Mouse (Mus musculus) T-helper 1 cell (primary cell): ENCODE measurements at regions not wholly inside any gene's neighbourhood (a gene's known extent, or its start where the extent isn't known, plus 50 kb on each side); places are given as distances from the start of the nearest gene placed in this dataset.
"Not testable (repeated sequence)": the region's sequence is repeated elsewhere in the genome, so short reads cannot be mapped to it uniquely, and the experiment has no call there.

Experiments
- in situ Hi-C: fragments of 300-600 bp; cut with MboI, MseI; formaldehyde crosslinking; loops from one replicate; pipeline ENCODE4 v1.15.1; 2025; ENCODE audit warnings: high pct_unique_total_duplicates

DNA sequence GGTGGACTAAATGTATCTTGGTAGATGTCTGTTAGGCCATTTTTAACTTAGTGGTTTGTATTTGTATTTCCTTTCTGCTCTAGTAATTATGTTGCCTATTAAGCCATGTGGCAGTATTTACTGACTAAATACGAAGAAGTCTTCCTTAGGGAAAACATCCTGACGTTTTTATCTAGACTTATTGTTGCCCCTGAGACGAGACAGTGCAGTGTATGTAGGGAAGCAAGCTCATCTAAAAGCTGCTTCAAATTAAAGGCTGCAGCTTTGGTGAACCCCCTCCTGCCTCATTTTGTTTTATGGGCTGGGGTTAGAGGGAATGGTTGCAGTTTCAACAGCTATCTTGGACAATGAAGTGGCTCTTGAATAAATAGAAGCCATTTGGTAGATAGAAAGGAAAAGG, 54.6 kb upstream of the C1galt1 start:
- in situ Hi-C loops, result no loop called here

DNA sequence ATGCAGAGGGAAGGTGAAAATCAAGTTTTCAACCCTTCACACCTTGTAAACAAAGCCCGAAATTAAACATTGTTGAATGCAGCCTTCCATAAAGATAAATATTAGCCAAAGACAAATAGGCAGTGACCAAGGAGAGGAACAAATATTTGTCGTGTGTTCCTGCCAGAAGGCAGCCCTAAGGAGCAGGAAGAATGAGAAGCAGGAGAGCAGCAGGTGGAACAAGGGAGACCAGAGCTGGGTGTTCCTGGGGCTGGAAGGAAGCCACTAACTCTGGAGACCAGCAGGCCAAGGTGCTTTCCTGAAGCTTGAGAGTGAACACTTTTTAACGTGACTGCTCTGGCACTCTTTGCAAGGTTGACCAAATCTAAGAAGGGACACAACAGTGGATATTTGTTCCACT, 55.6 kb upstream of the C1galt1 start:
- in situ Hi-C loops, result no loop called here

DNA sequence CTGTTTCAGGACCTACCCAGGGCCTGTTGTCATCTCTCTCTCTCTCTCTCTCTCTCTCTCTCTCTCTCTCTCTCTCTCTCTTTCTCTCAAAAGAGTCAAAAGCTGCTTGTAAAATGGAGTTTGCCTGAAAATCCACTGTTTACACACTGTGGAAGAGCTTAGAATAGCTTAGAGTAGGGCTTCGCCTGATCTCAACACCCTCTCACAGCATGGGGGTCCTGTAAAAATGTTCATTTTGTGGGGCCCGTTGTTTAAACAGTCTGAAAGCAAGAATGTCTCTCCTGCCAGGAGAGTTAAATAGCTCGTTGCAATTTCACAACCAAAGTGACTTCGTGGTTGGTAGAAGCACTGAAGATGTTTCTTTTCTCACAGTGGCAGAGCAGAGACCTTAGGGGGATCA, 59.2 kb upstream of the C1galt1 start:
- in situ Hi-C loops, result no loop called here

DNA sequence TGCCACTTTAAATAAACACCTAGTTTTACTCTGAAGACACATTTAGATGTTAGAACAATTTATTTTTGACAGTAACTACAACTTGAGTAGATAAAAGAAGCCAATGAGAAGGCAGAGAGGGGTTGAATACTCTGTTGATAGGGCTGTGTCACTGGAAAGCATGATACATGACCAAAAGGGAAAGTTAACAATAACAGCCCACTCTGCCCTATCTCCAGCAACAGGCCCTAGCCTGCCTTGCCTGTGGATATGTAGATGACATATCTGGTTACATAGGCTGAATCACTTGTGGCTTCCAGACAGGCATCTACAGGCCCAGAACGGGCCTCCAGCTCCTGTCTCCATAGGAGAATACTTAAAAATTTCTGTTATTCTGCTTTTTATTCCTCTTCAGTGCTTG, 61.6 kb upstream of the C1galt1 start:
- in situ Hi-C loops, result no loop called here

DNA sequence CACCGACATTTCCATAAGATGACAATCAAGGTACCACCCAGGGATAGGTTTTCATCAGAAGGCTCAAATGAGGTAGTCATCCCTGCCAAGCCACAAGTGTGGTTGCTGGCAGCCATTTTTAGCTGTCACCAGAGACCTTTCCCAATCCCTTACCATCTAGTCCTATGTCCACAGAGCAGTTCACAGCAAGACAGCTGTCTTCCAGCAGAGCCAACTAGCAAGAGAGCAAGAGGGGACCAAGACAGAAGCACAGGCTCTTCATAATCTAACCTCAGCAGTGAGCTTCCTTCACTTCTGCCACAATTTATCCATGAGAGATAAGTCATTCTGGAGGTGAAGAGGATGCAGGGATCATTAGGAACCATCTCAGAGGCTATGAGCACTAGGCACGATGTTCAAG, 64.7 kb upstream of the C1galt1 start:
- in situ Hi-C loops, result no loop called here

DNA sequence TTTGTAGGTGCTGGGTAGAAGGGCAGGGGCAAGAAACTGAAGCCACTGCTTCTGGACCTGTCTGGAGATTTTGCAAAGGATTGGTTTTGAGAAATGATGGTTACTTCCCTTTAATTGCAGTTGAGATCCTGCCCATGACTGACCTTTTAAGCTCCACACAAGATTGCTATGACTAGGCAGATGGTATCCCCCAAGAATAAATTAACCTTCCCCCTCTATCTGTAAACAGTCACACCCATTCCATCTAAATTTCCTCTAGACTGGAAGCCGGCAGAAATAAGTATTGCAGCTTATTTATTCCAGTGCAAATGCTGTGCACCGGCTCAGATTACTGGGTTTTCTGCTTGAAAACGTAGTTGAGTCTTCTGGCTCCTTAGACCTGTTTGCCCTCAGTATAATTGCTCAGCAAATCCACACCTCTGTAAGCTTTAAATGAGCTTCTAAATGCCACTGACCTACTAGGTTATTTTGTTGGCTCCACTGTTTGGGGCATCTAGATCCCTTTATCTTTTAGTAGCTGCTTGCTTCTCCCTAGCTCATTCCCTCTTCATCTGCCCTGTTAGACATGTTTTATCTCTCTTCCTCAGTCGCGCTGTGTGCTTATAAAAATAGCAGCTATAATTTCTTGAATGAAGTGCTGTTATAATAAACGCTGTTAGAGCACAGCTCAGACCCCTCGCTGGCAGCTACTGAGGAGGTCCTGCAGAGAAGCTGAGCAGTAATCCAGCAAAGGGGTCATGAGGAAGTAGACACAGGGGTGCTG, 65.8 kb upstream of the C1galt1 start:
- in situ Hi-C loops, result no loop called here

DNA sequence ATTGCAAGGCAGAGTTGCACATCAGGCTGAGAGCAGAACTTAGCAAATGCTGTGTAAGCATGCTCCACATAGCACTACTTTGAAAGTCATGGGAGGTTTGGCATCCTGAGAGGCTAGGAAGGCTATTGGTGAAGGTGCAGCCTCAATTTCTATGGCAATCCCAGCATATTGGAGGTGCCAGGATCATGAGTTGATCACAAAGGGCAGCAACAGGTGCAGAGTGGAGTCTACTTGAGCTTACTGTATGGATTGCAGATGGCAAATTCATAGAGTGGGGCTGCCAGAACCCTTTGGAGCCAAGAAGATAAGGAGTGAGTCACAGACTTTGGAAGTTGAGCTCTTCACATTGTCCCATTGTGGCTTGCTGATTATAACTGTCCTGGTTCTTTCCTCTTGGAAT, 75.4 kb upstream of the Asns start:
- in situ Hi-C loops, result loop anchor here (10.0 kb wide), 1 partner anchor 164 kb away; no protein-coding TSS in a partner anchor

DNA sequence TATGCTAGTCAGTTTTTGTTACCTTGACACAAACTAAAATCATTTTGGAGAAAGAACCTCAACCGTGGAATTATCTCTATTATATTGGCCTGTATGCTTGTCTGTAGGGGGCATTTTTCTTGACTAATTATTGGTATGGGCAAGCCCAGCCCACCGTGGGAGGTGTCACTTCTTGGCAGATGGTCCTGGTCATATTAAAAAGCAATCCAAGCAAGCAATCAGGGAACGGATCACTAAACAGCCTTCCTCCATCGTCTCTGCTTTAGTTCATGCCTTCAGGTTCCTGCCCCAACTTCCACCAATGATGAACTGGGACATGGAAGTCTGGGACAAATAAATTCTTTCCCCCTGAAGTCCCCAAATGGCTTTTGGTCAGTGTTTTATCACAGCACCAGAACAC, 74.6 kb upstream of the Asns start:
- in situ Hi-C loops, result loop anchor here (10.0 kb wide), 1 partner anchor 163 kb away; no protein-coding TSS in a partner anchor

DNA sequence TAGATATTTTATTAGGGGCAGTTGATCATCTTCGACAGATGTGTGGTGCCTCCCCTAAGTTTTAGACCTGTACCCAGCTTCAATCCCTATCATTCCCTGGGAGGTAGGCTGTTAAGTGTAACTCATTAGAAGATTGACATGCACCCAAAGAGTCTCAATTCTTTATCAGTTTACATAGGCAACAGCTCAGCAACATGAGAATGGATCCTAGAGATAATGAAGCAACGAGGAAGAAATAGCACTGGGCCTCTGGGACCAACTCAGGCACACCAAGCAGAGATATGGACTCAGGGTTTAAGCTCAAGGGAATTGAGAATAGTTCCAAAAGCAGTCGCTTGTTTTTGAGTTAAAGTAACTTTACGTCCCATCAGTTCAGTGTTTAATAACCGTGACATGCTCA, 66.3 kb upstream of the Asns start:
- in situ Hi-C loops, result no loop called here

DNA sequence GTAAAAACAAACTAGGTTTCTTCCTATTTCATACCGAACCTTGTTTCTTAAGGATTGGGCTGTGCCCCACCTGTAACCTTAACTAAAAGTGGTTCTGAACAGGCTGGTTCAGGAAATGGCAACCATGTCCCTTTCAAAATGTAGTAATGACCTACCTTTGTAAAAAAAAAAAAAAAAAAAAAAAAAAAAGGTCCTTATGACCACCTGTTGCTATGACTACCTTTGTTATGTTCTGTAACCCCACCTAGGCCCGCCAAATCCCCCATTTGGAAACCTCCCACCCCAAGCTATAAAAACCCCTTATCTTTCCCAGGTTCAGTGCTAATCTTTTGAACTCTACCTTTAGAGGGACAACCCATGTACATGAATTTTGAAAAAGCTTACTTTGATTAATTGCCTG, 60.8 kb upstream of the Asns start:
- in situ Hi-C loops, result no loop called here

DNA sequence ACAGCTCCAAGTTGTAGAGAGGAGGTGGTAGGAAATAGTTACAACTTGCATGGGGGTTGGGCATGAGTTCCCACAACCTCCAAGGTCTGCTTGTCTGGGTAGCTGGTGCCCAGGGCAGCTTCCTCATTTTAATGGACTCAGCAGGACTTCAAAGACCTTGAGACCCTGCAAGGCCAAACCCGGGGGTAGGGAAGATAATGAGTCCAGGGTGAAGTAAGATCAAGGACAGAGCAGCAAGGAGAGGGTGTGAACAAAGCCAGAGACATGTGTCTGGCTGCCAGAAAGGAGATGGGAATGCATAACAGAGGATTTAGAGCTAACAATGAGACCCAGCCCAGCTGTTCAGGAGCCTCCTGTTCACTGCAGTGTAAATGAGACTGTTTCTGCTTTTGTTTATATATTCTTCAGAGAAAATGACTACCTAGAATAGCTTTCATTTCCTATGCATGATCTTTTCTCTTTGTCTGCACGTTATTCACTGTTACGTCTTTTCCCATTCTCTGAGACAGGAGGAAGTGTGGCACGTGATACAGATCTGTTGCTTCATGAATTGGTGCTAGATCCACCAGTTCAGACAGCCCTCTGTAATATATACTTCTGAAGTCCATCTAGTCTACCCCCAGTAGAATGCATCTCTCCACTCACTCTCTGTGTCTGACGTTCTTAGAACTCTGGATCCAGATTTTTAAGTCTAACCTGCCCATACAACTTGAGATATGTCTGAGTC, 60.0 kb upstream of the Asns start:
- in situ Hi-C loops, result no loop called here

DNA sequence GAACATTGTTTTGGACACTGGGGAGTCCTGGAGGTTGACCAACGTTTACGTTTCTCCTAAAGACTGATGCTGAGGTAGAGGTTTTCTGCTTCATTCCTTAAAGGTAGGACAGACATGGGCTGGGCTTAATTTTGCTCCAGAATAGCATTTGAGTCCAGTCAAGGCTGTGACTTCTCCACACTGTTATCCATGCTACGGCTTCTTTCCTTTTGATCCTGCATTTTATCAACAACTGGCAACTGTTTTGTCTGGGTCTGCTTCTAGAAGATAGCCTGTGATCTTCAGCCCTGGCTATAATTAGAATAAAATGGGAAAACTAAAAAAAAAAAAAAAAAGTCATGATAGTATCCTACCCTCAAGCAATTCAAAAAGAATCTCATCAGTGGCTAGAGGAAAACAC, 55.5 kb upstream of the Asns start:
- in situ Hi-C loops, result no loop called here

DNA sequence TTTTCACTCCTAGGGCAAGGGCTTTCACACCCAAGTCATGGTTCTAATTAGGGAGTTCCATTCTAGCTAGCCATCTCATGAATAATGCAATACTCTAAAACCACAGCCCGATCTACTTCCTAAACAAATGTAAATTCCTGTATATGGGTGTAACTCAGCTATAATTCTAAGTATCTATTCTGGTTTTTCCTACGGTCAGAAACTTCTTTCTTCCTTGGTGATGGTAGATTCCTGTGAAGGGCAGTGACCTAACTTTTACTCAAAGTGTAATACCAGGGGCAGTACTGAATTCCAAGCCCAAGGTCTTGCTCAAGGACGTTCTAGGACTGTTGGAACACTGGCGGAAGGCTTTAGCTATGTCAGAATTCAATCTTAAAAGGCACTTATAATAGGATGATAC, 51.2 kb upstream of the Asns start:
- in situ Hi-C loops, result not testable (repeated sequence)
